Mouse (Mus musculus): Measurements from ENCODE around the gene Zfp46. TPM values are rescaled to one million over a fixed set of nuclear protein-coding genes. Genes with fewer than 3 reads are reported as not detected.

Zfp46 gene
- polyA plus RNA-seq (2014; fragmentation: Illumina TruSeq; extraction: RNeasy Lipid Tissue Mini Kit (QIAGEN cat#74804); ENCODE audit: low read depth, low replicate concordance): 3.5 TPM

GRCm38 (mm10) chr4:136284455-136284854 is at the start of gene Zfp46:
Gene Zfp46, plus strand, starts transcription at chr4:136284683.

DNA sequence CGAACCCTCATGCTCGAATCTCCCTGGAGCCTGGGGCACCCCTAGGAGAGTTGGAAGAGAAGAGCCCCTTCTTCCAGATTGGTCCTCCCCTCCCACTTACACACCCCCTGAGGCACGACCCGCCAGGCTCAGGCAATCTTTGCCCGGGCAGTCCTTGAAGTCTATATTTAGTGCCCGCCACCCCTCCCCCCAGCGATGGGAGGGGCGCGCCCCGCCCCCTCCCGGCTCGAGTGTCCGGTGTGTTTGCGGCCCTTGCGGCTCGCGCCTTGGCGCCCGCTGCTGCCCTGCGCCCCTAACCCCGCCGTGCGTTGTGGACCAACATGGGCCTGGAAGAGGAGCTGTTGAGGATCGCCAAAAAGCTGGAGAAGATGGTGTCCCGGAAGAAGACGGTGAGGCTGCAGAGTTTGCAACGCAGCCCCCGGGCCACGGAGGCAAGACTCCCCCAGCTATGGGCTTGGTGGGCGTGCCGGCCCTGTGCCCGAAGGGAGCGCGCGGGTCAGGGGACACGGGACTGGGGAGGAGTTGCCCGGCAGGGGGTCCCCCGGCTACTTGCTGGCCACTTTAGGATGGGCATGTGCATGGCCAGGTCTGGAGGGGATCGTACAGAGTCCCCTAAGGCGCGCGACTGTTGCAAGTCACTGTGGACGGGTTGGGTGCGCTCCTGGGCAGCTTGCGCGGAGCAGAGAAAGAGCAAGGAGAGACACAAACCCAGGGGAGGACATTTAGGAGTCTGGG is 36.6 kb upstream of the Zfp46 start, which contains the start of gene Tcea3:
Gene Tcea3, plus strand, starts transcription at position 1 of the 735 bp plus-strand sequence.

GRCm38 (mm10) chr4:136310229-136311041 is 26.0 kb downstream of the Zfp46 start, which contains the start of gene Hnrnpr:
Gene Hnrnpr, plus strand, starts transcription at chr4:136310942.

Other genes with a start within 250 kb of the Zfp46 start
- 175 TPM for gene Rpl11, start 231.3 kb upstream of the Zfp46 start, polyA plus RNA-seq (2014; fragmentation: Illumina TruSeq; extraction: RNeasy Lipid Tissue Mini Kit (QIAGEN cat#74804); ENCODE audit: low read depth, low replicate concordance)
- gene Id3, start 141.2 kb upstream of the Zfp46 start, polyA plus RNA-seq (2014; fragmentation: Illumina TruSeq; extraction: RNeasy Lipid Tissue Mini Kit (QIAGEN cat#74804); ENCODE audit: low read depth, low replicate concordance): not detected
- 0.27 TPM for gene E2f2, start 112.3 kb upstream of the Zfp46 start, polyA plus RNA-seq (2014; fragmentation: Illumina TruSeq; extraction: RNeasy Lipid Tissue Mini Kit (QIAGEN cat#74804); ENCODE audit: low read depth, low replicate concordance)
- gene Asap3, start 78.3 kb upstream of the Zfp46 start, polyA plus RNA-seq (2014; fragmentation: Illumina TruSeq; extraction: RNeasy Lipid Tissue Mini Kit (QIAGEN cat#74804); ENCODE audit: low read depth, low replicate concordance): 0.35 TPM
- 0.67 TPM for gene Tcea3, start 37.0 kb upstream of the Zfp46 start, polyA plus RNA-seq (2014; fragmentation: Illumina TruSeq; extraction: RNeasy Lipid Tissue Mini Kit (QIAGEN cat#74804); ENCODE audit: low read depth, low replicate concordance)
- gene Hnrnpr, start 26.3 kb downstream of the Zfp46 start, polyA plus RNA-seq (2014; fragmentation: Illumina TruSeq; extraction: RNeasy Lipid Tissue Mini Kit (QIAGEN cat#74804); ENCODE audit: low read depth, low replicate concordance): 207 TPM
- gene Htr1d, start 138.8 kb downstream of the Zfp46 start, polyA plus RNA-seq (2014; fragmentation: Illumina TruSeq; extraction: RNeasy Lipid Tissue Mini Kit (QIAGEN cat#74804); ENCODE audit: low read depth, low replicate concordance): not detected
- not detected for gene 6030445D17Rik, start 177.6 kb downstream of the Zfp46 start, polyA plus RNA-seq (2014; fragmentation: Illumina TruSeq; extraction: RNeasy Lipid Tissue Mini Kit (QIAGEN cat#74804); ENCODE audit: low read depth, low replicate concordance)
- 271 TPM for gene Luzp1, start 185.1 kb downstream of the Zfp46 start, polyA plus RNA-seq (2014; fragmentation: Illumina TruSeq; extraction: RNeasy Lipid Tissue Mini Kit (QIAGEN cat#74804); ENCODE audit: low read depth, low replicate concordance)